Mouse (Mus musculus) embryonic facial prominence, embryonic 15.5 days (tissue): ENCODE results near the gene Vsig10. TPM values are rescaled to one million over a fixed set of nuclear protein-coding genes. Genes with fewer than 3 reads are reported as not detected.
"Not testable (repeated sequence)": the region's sequence is repeated elsewhere in the genome, so short reads cannot be mapped to it uniquely, and the experiment has no call there.

ENCODE experiments used
- ATAC-seq: fragments of 200-750 bp; cut with Nextera tagmentation; 2 replicates; pipeline ENCODE4 v1.8.0; 2017; ENCODE audit warnings: low read depth, moderate TSS enrichment; ENCODE audit not compliant: insufficient number of reproducible peaks, low FRiP score, low TSS enrichment
- H3K27ac ChIP-seq: fragments of 300-500 bp; sonication (generic); replicated peaks from 2 replicates; pipeline ENCODE4 v1.5.1; 2015; ENCODE audit warnings: mild to moderate bottlenecking, inconsistent platforms
- H3K27me3 ChIP-seq: fragments of 300-500 bp; sonication (generic); 2 replicates; pipeline ENCODE4 v1.6.1; 2015; ENCODE audit warnings: inconsistent platforms
- H3K36me3 ChIP-seq: fragments of 300-500 bp; sonication (generic); 2 replicates; pipeline ENCODE4 v1.6.1; 2015; ENCODE audit warnings: mild to moderate bottlenecking, inconsistent platforms
- H3K4me1 ChIP-seq: fragments of 300-500 bp; sonication (generic); 2 replicates; pipeline ENCODE4 v1.6.1; 2015; ENCODE audit warnings: inconsistent platforms
- H3K4me2 ChIP-seq: fragments of 300-500 bp; sonication (generic); replicated peaks from 2 replicates; pipeline ENCODE4 v1.6.1; 2015; ENCODE audit warnings: mild to moderate bottlenecking, inconsistent platforms
- H3K4me3 ChIP-seq: fragments of 300-500 bp; sonication (generic); replicated peaks from 2 replicates; pipeline ENCODE4 v1.5.1; 2015; ENCODE audit warnings: mild to moderate bottlenecking, inconsistent platforms
- H3K9ac ChIP-seq: fragments of 300-500 bp; sonication (generic); 2 replicates; pipeline ENCODE4 v1.6.1; 2015; ENCODE audit warnings: inconsistent platforms
- H3K9me3 ChIP-seq: fragments of 300-500 bp; sonication (generic); replicated peaks from 2 replicates; pipeline ENCODE4 v1.6.1; 2016; ENCODE audit warnings: inconsistent platforms
- WGBS: fragments of 180-500 bp; shearing (Covaris S2); methylation state at CpG from one replicate; pipeline ENCODE4 v1.1.7; 2015; 5-methylcytosine and 5-hydroxymethylcytosine counted together
- polyA plus RNA-seq: library from polyadenylated mRNA; unstranded; fragments of >200 nt; fragmentation: Nextera tagmentation; extraction: Ambion mirVana; gene quantifications from 2 replicates; pipeline ENCODE4 v1.2.1, GENCODE M21; 2015

The Vsig10 gene
- polyA plus RNA-seq, 1 experiment from 2014 or later: 14.4 TPM

DNA sequence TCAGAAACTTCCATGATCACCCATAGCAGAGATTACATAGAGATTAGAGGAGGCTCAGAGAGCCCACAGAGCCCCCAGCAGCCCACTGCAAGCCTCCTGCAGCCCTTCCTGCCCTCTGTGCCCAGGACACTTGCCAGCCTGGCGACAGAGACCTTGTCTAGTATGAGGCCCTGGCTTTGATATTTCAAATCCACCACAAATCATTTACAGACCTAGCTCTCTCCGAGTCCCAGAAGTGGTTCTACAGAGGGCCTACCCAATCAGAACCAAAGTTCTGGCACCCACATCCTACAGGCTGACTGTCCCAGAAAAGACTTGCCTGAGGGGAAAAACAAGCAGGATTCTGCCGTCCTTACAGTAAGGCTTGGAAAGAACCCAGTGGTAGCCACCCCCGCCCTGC is 33.6 kb upstream of the Vsig10 start:
- H3K27ac ChIP-seq: no peak overlapping the region
- WGBS: 58% methylated on average over 4 of the region's 4 CpGs
- no peaks in the 10 kb centered on the region for H3K9me3 ChIP-seq
- H3K4me3 ChIP-seq: no peak overlapping the region
- peaks cover 36% of the 10 kb centered on the region for H3K36me3 ChIP-seq
- no peak overlapping the region for H3K4me2 ChIP-seq
- H3K27me3 ChIP-seq: no peaks in the 10 kb centered on the region
- ATAC-seq: no peak
- peaks cover 30% of the 10 kb centered on the region for H3K4me1 ChIP-seq
- H3K9ac ChIP-seq: no peak overlapping the region

DNA sequence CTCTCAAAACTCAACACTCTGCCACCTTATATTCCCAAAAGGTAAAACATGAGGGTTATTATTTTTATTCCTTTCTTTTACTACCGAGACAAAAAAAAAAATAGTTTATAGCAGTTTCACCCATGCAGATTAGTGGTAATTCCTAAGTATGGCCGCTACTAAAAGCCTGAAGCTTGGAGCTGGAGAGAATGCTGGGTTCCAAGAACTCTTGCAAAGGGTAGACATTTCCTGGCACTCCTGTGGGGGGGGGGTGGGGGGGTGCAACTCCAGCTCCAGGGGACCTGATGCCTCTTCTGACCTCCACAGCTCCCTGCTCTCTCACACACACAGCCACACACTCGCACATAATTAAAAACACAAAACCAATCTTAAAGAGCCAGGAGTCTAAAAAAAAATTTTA is 32.6 kb upstream of the Vsig10 start:
- no peaks in the 10 kb centered on the region for H3K27me3 ChIP-seq
- peaks cover 30% of the 10 kb centered on the region for H3K36me3 ChIP-seq
- peak overlapping the region; percentile 71 for H3K4me2 ChIP-seq
- peaks cover 30% of the 10 kb centered on the region for H3K4me1 ChIP-seq
- H3K9ac ChIP-seq: peak overlapping the region; percentile 71
- ATAC-seq: no peak
- peak overlapping the region; percentile 55; the same call in 1 of the 2 replicates for H3K27ac ChIP-seq
- H3K9me3 ChIP-seq: no peaks in the 10 kb centered on the region
- WGBS: 26% methylated on average over 3 of the region's 3 CpGs
- H3K4me3 ChIP-seq: peak overlapping the region; percentile 64

DNA sequence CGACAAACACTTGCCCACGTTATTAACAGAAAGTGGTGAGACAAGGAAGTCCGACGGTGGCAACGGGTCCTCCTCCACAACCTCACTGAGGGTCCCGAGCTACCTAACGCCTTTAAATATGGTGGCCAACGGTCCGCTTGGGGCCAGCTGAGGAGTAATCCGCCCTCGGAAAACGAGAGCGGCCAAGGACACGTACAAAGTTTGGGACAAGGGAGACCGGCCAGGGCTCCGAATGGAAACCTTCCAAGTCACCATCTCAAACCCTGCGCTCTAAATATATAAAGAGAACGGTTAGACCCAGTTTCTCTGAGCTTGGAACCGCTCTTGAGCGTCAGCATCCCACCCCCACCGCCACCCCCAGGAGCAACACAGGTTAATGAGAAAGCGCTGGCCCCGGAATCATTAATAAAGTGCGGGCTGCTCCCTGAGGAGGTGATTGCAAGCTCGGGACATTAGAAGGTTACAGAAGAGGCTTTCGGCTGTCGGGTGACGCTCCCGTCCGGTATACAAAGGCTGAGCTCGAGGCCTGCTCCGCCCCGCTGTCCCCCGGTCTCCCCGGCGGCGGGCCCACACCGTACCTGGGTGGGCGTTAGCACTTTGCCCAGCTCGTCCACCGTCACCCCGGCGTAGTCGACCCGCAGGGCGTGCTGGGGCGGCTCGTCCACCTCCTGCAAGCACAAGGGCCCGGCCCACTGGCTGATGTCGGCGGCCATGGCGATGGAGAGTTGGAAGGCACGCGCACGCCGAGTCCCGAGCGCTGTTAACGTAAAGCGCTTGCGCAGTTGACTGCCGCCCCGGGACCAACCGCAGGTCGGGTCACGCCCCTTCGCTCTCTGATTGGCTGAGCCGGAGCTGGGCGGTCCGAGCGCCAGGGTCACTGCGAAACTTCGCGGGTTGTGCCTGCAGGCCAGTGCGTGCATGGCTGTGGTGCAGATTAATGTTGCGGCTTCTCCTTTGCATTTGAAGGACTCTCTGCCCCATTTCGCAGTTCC is 31.8 kb upstream of the Vsig10 start, which contains the start of gene Pebp1:
Pebp1 (minus strand) TSS at position 795 of the 992 bp plus-strand sequence.
- ATAC-seq: peak; percentile 97
- H3K27me3 ChIP-seq: no peaks in the 10 kb centered on the region
- peaks cover 30% of the 10 kb centered on the region for H3K4me1 ChIP-seq
- peak within 1 kb of the TSS; percentile 71 for H3K9ac ChIP-seq
- peak within 1 kb of the TSS; percentile 64 for H3K4me3 ChIP-seq
- H3K9me3 ChIP-seq: no peaks in the 10 kb centered on the region
- H3K36me3 ChIP-seq: peaks cover 21% of the 10 kb centered on the region
- H3K27ac ChIP-seq: peak within 1 kb of the TSS; percentile 55
- H3K4me2 ChIP-seq: peak within 1 kb of the TSS; percentile 71
- under 1% methylated on average over 77 of the region's 77 CpGs for WGBS

GRCm38 (mm10) chr5:117289646-117290045 is 29.2 kb upstream of the Vsig10 start:
- Histone ChIP-seq H3K36me3 (peaks cover 8% of the 10 kb centered on the region), H3K27ac (no peak overlapping the region), H3K9me3 (no peaks in the 10 kb centered on the region), H3K4me3 (no peak overlapping the region), H3K27me3 (no peaks in the 10 kb centered on the region), H3K9ac (no peak overlapping the region), H3K4me1 (peaks cover 25% of the 10 kb centered on the region), H3K4me2 (no peak overlapping the region)
- no peak for ATAC-seq

DNA sequence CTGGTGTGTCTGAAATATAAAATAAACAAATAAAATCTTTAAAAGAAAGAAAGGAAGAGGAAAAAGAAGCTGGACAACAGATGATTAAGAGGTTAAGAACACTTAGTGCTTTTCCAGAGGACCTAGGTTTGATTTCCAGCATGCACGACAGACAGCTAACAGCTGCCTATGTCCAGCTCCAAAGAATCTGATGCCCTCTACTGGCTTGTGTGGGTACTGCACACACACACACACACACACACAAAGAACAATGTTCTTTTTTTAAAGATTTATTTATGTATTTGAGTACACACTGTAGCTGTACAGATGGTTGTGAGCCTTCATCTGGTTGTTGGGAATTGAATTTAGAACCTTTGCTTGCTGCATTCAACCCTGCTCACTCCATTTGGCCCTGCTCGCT is 28.8 kb upstream of the Vsig10 start:
- H3K36me3 ChIP-seq: peaks cover 4% of the 10 kb centered on the region; the same call in 1 of the 2 replicates
- no peak overlapping the region for H3K27ac ChIP-seq
- 96% methylated on average over 2 of the region's 2 CpGs for WGBS
- no peak overlapping the region for H3K4me3 ChIP-seq
- H3K4me1 ChIP-seq: peaks cover 22% of the 10 kb centered on the region
- ATAC-seq: no peak
- no peak overlapping the region for H3K4me2 ChIP-seq
- no peaks in the 10 kb centered on the region for H3K9me3 ChIP-seq
- no peaks in the 10 kb centered on the region for H3K27me3 ChIP-seq
- no peak overlapping the region for H3K9ac ChIP-seq

DNA sequence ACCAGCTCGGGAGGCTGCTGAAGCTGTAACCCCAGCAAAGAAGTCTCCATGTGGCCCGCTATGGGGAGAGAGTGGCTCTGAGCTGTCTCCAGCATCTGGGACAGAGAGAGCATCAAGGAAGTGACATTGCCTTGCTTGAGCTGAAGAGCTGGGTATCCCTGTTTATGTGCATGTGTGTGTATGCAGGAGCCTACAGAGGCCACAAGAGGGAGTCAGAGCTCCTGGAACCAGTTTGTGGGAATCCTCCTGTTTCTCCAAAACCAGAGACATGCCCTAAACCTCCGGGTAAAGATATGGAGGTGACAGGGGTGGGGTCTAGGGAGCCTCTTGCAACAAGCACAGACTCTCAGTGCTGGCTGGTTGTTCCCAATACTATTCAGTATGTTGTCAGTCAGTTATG is 27.6 kb upstream of the Vsig10 start:
- ATAC-seq: no peak
- WGBS: 84% methylated on average over 3 of the region's 3 CpGs
- H3K4me2 ChIP-seq: no peak overlapping the region

DNA sequence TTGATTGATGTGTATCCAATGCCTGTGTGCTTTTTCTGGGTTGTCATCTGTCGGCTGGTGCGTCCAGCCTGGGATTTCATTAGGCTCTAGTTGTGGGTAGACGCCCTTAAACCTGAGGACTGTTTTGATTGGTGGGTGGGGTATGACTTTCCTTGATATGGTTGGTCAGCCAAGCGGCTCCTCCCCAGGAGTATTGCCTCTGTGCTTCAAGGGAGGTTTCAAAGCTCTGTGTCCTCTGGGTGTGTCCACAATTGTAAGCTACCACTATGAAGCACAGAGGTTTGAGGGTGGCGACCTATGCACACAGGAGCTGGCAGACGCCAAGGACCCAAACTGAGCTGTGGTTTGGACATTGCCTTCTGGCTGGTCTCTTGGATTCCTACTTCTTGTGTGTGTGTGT is 26.3 kb upstream of the Vsig10 start:
- no peaks in the 10 kb centered on the region for H3K36me3 ChIP-seq
- H3K9ac ChIP-seq: no peak overlapping the region
- 70% methylated on average over 6 of the region's 6 CpGs for WGBS
- no peak for ATAC-seq
- no peak overlapping the region for H3K4me3 ChIP-seq
- H3K27ac ChIP-seq: no peak overlapping the region
- H3K27me3 ChIP-seq: no peaks in the 10 kb centered on the region
- H3K4me1 ChIP-seq: peaks cover 8% of the 10 kb centered on the region
- no peak overlapping the region for H3K4me2 ChIP-seq
- H3K9me3 ChIP-seq: no peaks in the 10 kb centered on the region

More for the DNA sequence above, 27.6 kb upstream of the Vsig10 start:
- no peak overlapping the region for H3K4me3 ChIP-seq
- H3K27me3 ChIP-seq: no peaks in the 10 kb centered on the region
- no peaks in the 10 kb centered on the region for H3K9me3 ChIP-seq
- H3K27ac ChIP-seq: no peak overlapping the region
- H3K9ac ChIP-seq: no peak overlapping the region
- H3K36me3 ChIP-seq: no peaks in the 10 kb centered on the region
- peaks cover 9% of the 10 kb centered on the region for H3K4me1 ChIP-seq

- 79% methylated on average over 3 of the region's 3 CpGs for WGBS
Measured at GRCm38 (mm10) chr5:117293776-117294175, 25.1 kb upstream of the Vsig10 start.

GRCm38 (mm10) chr5:117295011-117295410 is 23.9 kb upstream of the Vsig10 start:
- Histone ChIP-seq H3K9ac (no peak overlapping the region), H3K4me1 (no peaks in the 10 kb centered on the region), H3K36me3 (no peaks in the 10 kb centered on the region), H3K9me3 (no peaks in the 10 kb centered on the region), H3K4me3 (no peak overlapping the region), H3K27me3 (no peaks in the 10 kb centered on the region), H3K4me2 (no peak overlapping the region), H3K27ac (no peak overlapping the region)
- WGBS: 86% methylated on average over 8 of the region's 8 CpGs
- ATAC-seq: no peak

More at GRCm38 (mm10) chr5:117293776-117294175, 25.1 kb upstream of the Vsig10 start:
- not testable (repeated sequence) for ATAC-seq, H3K4me3 ChIP-seq, H3K36me3 ChIP-seq, H3K4me1 ChIP-seq, H3K27me3 ChIP-seq, H3K4me2 ChIP-seq, H3K9ac ChIP-seq, H3K27ac ChIP-seq, H3K9me3 ChIP-seq

DNA sequence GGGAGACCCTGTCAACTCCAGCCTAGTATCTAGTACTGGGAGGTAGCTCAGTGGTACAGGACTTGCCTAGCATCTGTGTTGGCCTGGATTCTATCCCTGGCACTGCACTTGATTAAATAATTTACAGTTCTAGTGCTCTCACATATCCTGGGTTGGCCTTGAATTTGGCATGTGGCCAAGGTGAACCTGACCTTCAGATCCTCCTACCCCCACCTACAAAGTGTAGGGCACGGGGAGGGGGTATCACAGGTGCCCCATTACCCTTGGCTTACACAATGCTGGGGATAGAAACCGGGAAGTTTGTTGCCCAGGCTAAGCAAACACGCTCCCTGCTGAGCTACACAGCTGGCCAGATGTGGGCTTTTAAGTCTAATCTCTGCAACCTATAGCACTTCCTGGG is 16.0 kb upstream of the Vsig10 start:
- ATAC-seq: no peak; the same call in 1 of the 2 replicates
- Histone ChIP-seq H3K27me3 (no peaks in the 10 kb centered on the region), H3K4me3 (no peak overlapping the region), H3K4me2 (no peak overlapping the region), H3K36me3 (no peaks in the 10 kb centered on the region), H3K4me1 (no peaks in the 10 kb centered on the region), H3K9ac (no peak overlapping the region), H3K9me3 (no peaks in the 10 kb centered on the region), H3K27ac (no peak overlapping the region)
- WGBS: 68% methylated on average over 3 of the region's 3 CpGs

- H3K36me3 ChIP-seq: no peaks in the 10 kb centered on the region
- 58% methylated on average over 18 of the region's 18 CpGs for WGBS
- H3K9ac ChIP-seq: no peak overlapping the region
Measured at GRCm38 (mm10) chr5:117303691-117304579, 14.9 kb upstream of the Vsig10 start.

More at GRCm38 (mm10) chr5:117303691-117304579, 14.9 kb upstream of the Vsig10 start:
- H3K27me3 ChIP-seq: no peaks in the 10 kb centered on the region
- H3K27ac ChIP-seq: no peak overlapping the region
- no peak overlapping the region for H3K4me3 ChIP-seq
- no peak overlapping the region for H3K4me2 ChIP-seq
- ATAC-seq: no peak
- no peaks in the 10 kb centered on the region for H3K9me3 ChIP-seq
- no peaks in the 10 kb centered on the region for H3K4me1 ChIP-seq
